Mouse (Mus musculus) left cerebral cortex, postnatal 36 days (tissue): ENCODE measurements around the gene Adamtsl1. TPM values are rescaled to one million over a fixed set of nuclear protein-coding genes. Genes with fewer than 3 reads are reported as not detected.
A peak's percentile ranks its signal among the peaks of the same experiment; 100 is the strongest.

Experiments
- DNase-seq, 2 experiments: peaks; one replicate each; pipeline ENCODE4 v3.0.0; 2021 to 2022; ENCODE audit warnings: low spot score in 2 of 2, mixed read lengths in 1 of 2
- intact Hi-C: fragments of 180-260 bp; cut with DNase I; formaldehyde crosslinking; loops from one replicate; pipeline ENCODE4 v1.15.1; 2025
- total RNA-seq, 2 experiments: library from RNA; stranded (reverse); gene quantifications; 2 replicates each; pipeline ENCODE4 v1.2.3; 2021

Gene Adamtsl1
- total RNA-seq, 2 experiments from 2014 or later, result 4.3 to 4.5 TPM

- no peak for DNase-seq
- intact Hi-C loops, result no loop called here
Observed at GRCm38 (mm10) chr4:85782511-85782910, 268.5 kb downstream of the Adamtsl1 start.

- DNase-seq, result no peak
- intact Hi-C loops, result no loop called here
Observed at GRCm38 (mm10) chr4:85783768-85784379, 269.9 kb downstream of the Adamtsl1 start.

- DNase-seq, result no peak
Observed at GRCm38 (mm10) chr4:85784428-85784827, 270.5 kb downstream of the Adamtsl1 start.

GRCm38 (mm10) chr4:85790226-85790625, 276.3 kb downstream of the Adamtsl1 start:
- intact Hi-C loops, result no loop called here
- DNase-seq, result no peak

More at GRCm38 (mm10) chr4:85784428-85784827, 270.5 kb downstream of the Adamtsl1 start:
- intact Hi-C loops, result no loop called here

GRCm38 (mm10) chr4:85801805-85802204, 287.8 kb downstream of the Adamtsl1 start:
- peak; percentile 68 to 69 for DNase-seq
- intact Hi-C loops, result loop anchor here (2.0 to 5.0 kb wide), 2 partner anchors 397 to 640 kb away; no protein-coding TSS in a partner anchor

- intact Hi-C loops, result no loop called here
- peak; percentile 19 to 25 for DNase-seq
Observed at GRCm38 (mm10) chr4:85814418-85814817, 300.4 kb downstream of the Adamtsl1 start.

- intact Hi-C loops, result loop anchor here (2.0 to 5.0 kb wide), 2 partner anchors 416 to 656 kb away; no protein-coding TSS in a partner anchor
- DNase-seq, result no peak
Observed at GRCm38 (mm10) chr4:85818504-85818903, 304.5 kb downstream of the Adamtsl1 start.

GRCm38 (mm10) chr4:85819169-85819568, 305.2 kb downstream of the Adamtsl1 start:
- intact Hi-C loops, result loop anchor here (2.0 to 5.0 kb wide), 2 partner anchors 417 to 656 kb away; no protein-coding TSS in a partner anchor

GRCm38 (mm10) chr4:85819921-85820320, 305.9 kb downstream of the Adamtsl1 start:
- no peak for DNase-seq
- intact Hi-C loops, result loop anchor here (2.0 to 5.0 kb wide), 2 partner anchors 418 to 657 kb away; no protein-coding TSS in a partner anchor

More at GRCm38 (mm10) chr4:85819169-85819568, 305.2 kb downstream of the Adamtsl1 start:
- peak; percentile 44 to 55 for DNase-seq

GRCm38 (mm10) chr4:85823952-85824704, 310.2 kb downstream of the Adamtsl1 start:
- intact Hi-C loops, result no loop called here
- DNase-seq, result no peak

GRCm38 (mm10) chr4:85824705-85825085, 310.7 kb downstream of the Adamtsl1 start:
- DNase-seq, result no peak
- intact Hi-C loops, result no loop called here

GRCm38 (mm10) chr4:85837058-85837457, 323.1 kb downstream of the Adamtsl1 start:
- intact Hi-C loops, result loop anchor here (5.0 to 10.0 kb wide), 2 partner anchors 80 to 538 kb away; no protein-coding TSS in a partner anchor
- DNase-seq, result no peak

GRCm38 (mm10) chr4:85837532-85837965, 323.6 kb downstream of the Adamtsl1 start:
- peak in 1 of 2 experiments; percentile 14 for DNase-seq
- intact Hi-C loops, result loop anchor here (5.0 to 10.0 kb wide), 2 partner anchors 80 to 537 kb away; no protein-coding TSS in a partner anchor

GRCm38 (mm10) chr4:85838031-85838430, 324.1 kb downstream of the Adamtsl1 start:
- no peak for DNase-seq
- intact Hi-C loops, result loop anchor here (5.0 to 10.0 kb wide), 2 partner anchors 79 to 537 kb away; no protein-coding TSS in a partner anchor

GRCm38 (mm10) chr4:85842113-85842512, 328.1 kb downstream of the Adamtsl1 start:
- DNase-seq, result no peak
- intact Hi-C loops, result no loop called here

- DNase-seq, result no peak
- intact Hi-C loops, result no loop called here
Observed at GRCm38 (mm10) chr4:85844381-85844780, 330.4 kb downstream of the Adamtsl1 start.

- intact Hi-C loops, result no loop called here
Observed at GRCm38 (mm10) chr4:85845931-85846330, 332.0 kb downstream of the Adamtsl1 start.

GRCm38 (mm10) chr4:85853401-85853800, 339.4 kb downstream of the Adamtsl1 start:
- no peak for DNase-seq
- intact Hi-C loops, result no loop called here

More at GRCm38 (mm10) chr4:85845931-85846330, 332.0 kb downstream of the Adamtsl1 start:
- no peak for DNase-seq

- no peak for DNase-seq
- intact Hi-C loops, result no loop called here
Observed at GRCm38 (mm10) chr4:85854507-85854906, 340.5 kb downstream of the Adamtsl1 start.

GRCm38 (mm10) chr4:85879376-85879775, 365.4 kb downstream of the Adamtsl1 start:
- intact Hi-C loops, result no loop called here
- DNase-seq, result no peak
